Mouse (Mus musculus) neural tube, embryonic 11.5 days (tissue): ENCODE results near the gene Hils1. TPM values are rescaled to one million over a fixed set of nuclear protein-coding genes. Genes with fewer than 3 reads are reported as not detected.
A peak's percentile ranks its signal among the peaks of the same experiment; 100 is the strongest.

Experiments
- ATAC-seq: fragments of 200-750 bp; cut with Nextera tagmentation; 2 replicates; pipeline ENCODE4 v1.8.0; 2017; ENCODE audit warnings: moderate number of reproducible peaks, mild to moderate bottlenecking, moderate TSS enrichment, moderate library complexity; ENCODE audit not compliant: insufficient read depth, low FRiP score, low TSS enrichment
- DNase-seq: peaks from one replicate; pipeline ENCODE4 v3.0.0-alpha.2; 2015; ENCODE audit warnings: low spot score
- H3K27ac ChIP-seq: fragments of 300-500 bp; sonication (generic); 2 replicates; pipeline ENCODE4 v1.5.1; 2014; ENCODE audit warnings: low read depth, mild to moderate bottlenecking, low read length
- H3K27me3 ChIP-seq: fragments of 300-500 bp; sonication (generic); 2 replicates; pipeline ENCODE4 v1.6.1; 2014; ENCODE audit warnings: mild to moderate bottlenecking, low read length, mixed read lengths; ENCODE audit not compliant: control insufficient read depth, insufficient read depth
- H3K36me3 ChIP-seq: fragments of 300-500 bp; sonication (generic); 2 replicates; pipeline ENCODE4 v1.6.1; 2014; ENCODE audit warnings: mild to moderate bottlenecking, low read length, moderate library complexity, mixed read lengths; ENCODE audit not compliant: control insufficient read depth, insufficient read depth
- H3K4me1 ChIP-seq: fragments of 300-500 bp; sonication (generic); 2 replicates; pipeline ENCODE4 v1.6.1; 2014; ENCODE audit warnings: low read length, mixed read lengths; ENCODE audit not compliant: control insufficient read depth, insufficient read depth
- H3K4me2 ChIP-seq: fragments of 300-500 bp; sonication (generic); 2 replicates; pipeline ENCODE4 v1.6.1; 2014; ENCODE audit warnings: low read depth, mild to moderate bottlenecking, moderate library complexity
- H3K4me3 ChIP-seq: fragments of 300-500 bp; sonication (generic); 2 replicates; pipeline ENCODE4 v1.5.1; 2014; ENCODE audit warnings: low read depth, low read length
- H3K9ac ChIP-seq: fragments of 300-500 bp; sonication (generic); 2 replicates; pipeline ENCODE4 v1.6.1; 2014; ENCODE audit warnings: mild to moderate bottlenecking, low read length
- H3K9me3 ChIP-seq: fragments of 300-500 bp; sonication (generic); 2 replicates; pipeline ENCODE4 v1.6.1; 2016; ENCODE audit warnings: low read length; ENCODE audit not compliant: control insufficient read depth
- WGBS: fragments of 180-500 bp; shearing (Covaris S2); extraction: QIAGEN DNeasy Blood & Tissue Kit; methylation state at CpG from one replicate; pipeline ENCODE4 v1.1.7; 2014; 5-methylcytosine and 5-hydroxymethylcytosine counted together
- polyA plus RNA-seq: library from polyadenylated mRNA; unstranded; fragments of >200 nt; fragmentation: Nextera tagmentation; extraction: Ambion mirVana; gene quantifications from 2 replicates; pipeline ENCODE4 v1.2.1, GENCODE M21; 2014

The Hils1 gene
- polyA plus RNA-seq: not detected in 2 replicates

DNA sequence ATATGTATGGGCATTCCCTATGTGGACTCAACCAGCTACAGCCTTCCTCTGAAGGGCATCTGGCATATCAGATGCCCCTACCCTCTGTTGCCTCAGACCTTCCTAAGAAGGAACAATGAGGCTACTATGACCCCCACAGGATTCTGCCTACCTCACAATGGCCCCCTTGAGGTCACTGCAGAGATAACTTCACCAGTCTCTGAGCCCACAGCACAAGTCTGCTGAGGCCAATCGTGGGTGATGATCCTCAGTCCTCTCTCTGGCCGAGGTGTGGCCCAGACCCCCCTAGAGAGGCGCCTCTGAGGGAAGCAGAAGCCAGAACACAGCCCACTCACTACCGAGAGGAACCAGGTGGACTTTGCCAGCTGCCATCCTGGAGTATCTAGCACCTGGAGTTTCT is at the start of gene Hils1:
Hils1 (plus strand) TSS at position 175 of the 400 bp plus-strand sequence.
- H3K4me2 ChIP-seq: no peak within 1 kb of the TSS
- no peak within 1 kb of the TSS for H3K9ac ChIP-seq
- H3K36me3 ChIP-seq: no peaks in the 10 kb centered on the region
- no peak for ATAC-seq
- no peaks in the 10 kb centered on the region for H3K4me1 ChIP-seq
- H3K9me3 ChIP-seq: no peaks in the 10 kb centered on the region
- H3K27me3 ChIP-seq: no peaks in the 10 kb centered on the region
- DNase-seq: no peak
- WGBS: 49% methylated on average over 4 of the region's 4 CpGs
- H3K4me3 ChIP-seq: no peak within 1 kb of the TSS
- no peak within 1 kb of the TSS for H3K27ac ChIP-seq

GRCm38 (mm10) chr11:94917717-94918116 is 49.7 kb upstream of the Hils1 start:
- no peak for ATAC-seq
- no peak overlapping the region for H3K27ac ChIP-seq
- WGBS: 81% methylated on average over 6 of the region's 6 CpGs
- no peak overlapping the region for H3K9ac ChIP-seq
- no peaks in the 10 kb centered on the region for H3K36me3 ChIP-seq
- H3K9me3 ChIP-seq: no peaks in the 10 kb centered on the region
- H3K4me3 ChIP-seq: no peak overlapping the region
- no peaks in the 10 kb centered on the region for H3K27me3 ChIP-seq
- no peaks in the 10 kb centered on the region for H3K4me1 ChIP-seq
- DNase-seq: no peak
- H3K4me2 ChIP-seq: no peak overlapping the region

GRCm38 (mm10) chr11:94920996-94921401 is 46.4 kb upstream of the Hils1 start:
- Histone ChIP-seq H3K4me1 (no peaks in the 10 kb centered on the region), H3K27me3 (no peaks in the 10 kb centered on the region), H3K4me3 (no peak overlapping the region), H3K27ac (no peak overlapping the region), H3K36me3 (no peaks in the 10 kb centered on the region), H3K9me3 (no peaks in the 10 kb centered on the region), H3K9ac (no peak overlapping the region), H3K4me2 (no peak overlapping the region)
- WGBS: 41% methylated on average over 6 of the region's 6 CpGs
- no peak for ATAC-seq
- DNase-seq: no peak

DNA sequence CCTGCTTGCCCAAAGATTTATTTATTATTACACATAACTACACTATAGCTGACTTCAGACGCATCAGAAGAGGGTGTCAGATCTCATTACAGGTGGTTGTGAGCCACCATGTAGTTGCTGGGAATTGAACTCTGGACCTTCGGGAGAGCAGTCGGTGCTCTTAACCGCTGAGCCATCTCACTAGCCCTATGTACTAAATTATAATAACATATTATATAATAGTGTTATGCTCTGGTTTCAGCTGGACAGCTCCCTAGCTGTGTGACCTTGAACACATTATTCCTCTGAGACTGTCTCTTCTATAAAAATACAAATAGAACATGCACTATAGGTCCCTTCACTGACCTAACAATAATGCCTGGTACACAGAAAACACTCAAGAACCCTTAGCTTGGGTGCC is 42.4 kb upstream of the Hils1 start:
- peaks cover 12% of the 10 kb centered on the region for H3K4me1 ChIP-seq
- H3K27me3 ChIP-seq: no peaks in the 10 kb centered on the region
- no peak overlapping the region for H3K4me3 ChIP-seq
- H3K36me3 ChIP-seq: no peaks in the 10 kb centered on the region
- no peak for ATAC-seq
- no peak overlapping the region for H3K27ac ChIP-seq
- H3K4me2 ChIP-seq: no peak overlapping the region
- DNase-seq: no peak
- 96% methylated on average over 4 of the region's 4 CpGs for WGBS
- no peak overlapping the region for H3K9ac ChIP-seq
- H3K9me3 ChIP-seq: no peaks in the 10 kb centered on the region

DNA sequence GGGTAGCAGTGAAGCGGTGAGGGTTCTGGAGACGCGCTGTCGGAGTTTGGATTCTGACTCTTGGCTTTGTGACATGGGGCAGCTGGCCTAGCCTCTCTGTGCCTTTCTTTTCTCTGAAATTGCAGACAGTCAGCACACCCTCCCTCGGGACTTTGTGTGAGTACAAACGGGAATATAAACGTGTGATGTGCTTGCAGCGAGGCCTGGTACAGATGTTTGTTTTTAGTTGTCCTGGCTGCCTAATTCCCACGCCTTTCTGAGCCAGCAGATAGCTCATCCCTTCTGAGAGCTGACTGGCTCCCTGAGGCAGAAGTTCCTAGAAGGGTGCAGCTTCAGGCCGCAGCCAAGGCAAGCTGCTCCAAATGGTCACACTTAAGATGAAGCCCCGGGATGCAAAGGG is 41.0 kb upstream of the Hils1 start:
- no peaks in the 10 kb centered on the region for H3K9me3 ChIP-seq
- 69% methylated on average over 11 of the region's 11 CpGs for WGBS
- peaks cover 12% of the 10 kb centered on the region for H3K4me1 ChIP-seq
- no peak overlapping the region for H3K27ac ChIP-seq
- H3K27me3 ChIP-seq: no peaks in the 10 kb centered on the region
- no peak overlapping the region for H3K9ac ChIP-seq
- no peak overlapping the region for H3K4me2 ChIP-seq
- H3K36me3 ChIP-seq: no peaks in the 10 kb centered on the region
- DNase-seq: no peak
- no peak overlapping the region for H3K4me3 ChIP-seq
- ATAC-seq: no peak

DNA sequence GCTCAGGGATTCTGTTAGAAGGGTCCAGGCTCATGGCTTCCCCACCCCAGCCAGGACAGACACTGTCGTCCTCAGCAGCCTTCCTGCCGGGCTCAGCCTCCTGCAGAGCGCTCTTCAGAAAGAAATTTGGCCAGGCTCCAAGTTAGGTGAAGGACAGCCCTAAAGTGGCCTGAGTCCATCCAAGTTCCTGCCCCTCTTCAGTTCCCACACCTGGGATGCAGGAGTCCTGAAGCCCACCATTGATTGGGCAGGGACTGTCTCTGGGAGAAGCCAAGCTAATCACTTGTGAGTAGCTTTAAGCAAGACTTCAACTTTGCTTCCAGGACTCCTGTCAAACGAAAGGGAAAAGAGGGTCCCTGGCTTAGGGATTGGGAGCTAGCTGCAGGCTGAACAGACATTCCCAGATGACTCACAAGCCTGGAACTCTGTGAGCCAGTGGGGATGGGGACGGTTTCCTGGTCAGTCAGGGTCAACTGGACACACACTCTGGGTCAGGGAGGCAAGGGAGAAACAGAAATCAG is 39.6 kb upstream of the Hils1 start:
- peaks cover 12% of the 10 kb centered on the region for H3K4me1 ChIP-seq
- H3K4me3 ChIP-seq: no peak overlapping the region
- H3K4me2 ChIP-seq: no peak overlapping the region
- H3K27ac ChIP-seq: no peak overlapping the region
- WGBS: 28% methylated on average over 5 of the region's 5 CpGs
- H3K36me3 ChIP-seq: no peaks in the 10 kb centered on the region
- no peak overlapping the region for H3K9ac ChIP-seq
- ATAC-seq: no peak
- no peak for DNase-seq
- no peaks in the 10 kb centered on the region for H3K9me3 ChIP-seq
- no peaks in the 10 kb centered on the region for H3K27me3 ChIP-seq

DNA sequence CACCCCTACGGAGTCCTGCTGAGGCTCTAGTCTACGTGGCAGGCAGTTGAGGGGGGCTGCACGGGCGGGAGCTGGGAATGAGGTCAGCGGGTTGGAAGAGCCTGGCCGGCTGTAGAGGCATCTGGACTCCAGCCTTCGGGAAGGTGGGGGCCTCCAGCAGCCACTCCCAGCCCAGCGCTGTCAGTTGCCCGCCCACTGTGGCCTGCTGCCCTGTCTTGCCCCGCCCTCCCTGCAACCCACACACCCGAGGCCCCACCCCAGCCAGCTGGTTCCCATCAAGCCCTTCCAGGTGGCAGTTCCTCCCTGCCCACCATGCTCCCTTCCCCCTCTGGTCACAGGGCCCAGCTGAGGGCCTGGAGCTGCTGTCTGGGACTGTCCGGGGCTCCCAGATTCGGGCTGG is 38.6 kb upstream of the Hils1 start:
- H3K4me1 ChIP-seq: peaks cover 12% of the 10 kb centered on the region

GRCm38 (mm10) chr11:94929599-94929998 is 37.8 kb upstream of the Hils1 start:
- no peak for DNase-seq
- Histone ChIP-seq H3K27ac (no peak overlapping the region), H3K4me2 (no peak overlapping the region), H3K9me3 (no peaks in the 10 kb centered on the region), H3K9ac (no peak overlapping the region), H3K27me3 (peaks cover 7% of the 10 kb centered on the region; the same call in 1 of the 2 replicates), H3K4me1 (peaks cover 12% of the 10 kb centered on the region), H3K4me3 (no peak overlapping the region), H3K36me3 (no peaks in the 10 kb centered on the region)
- no peak for ATAC-seq
- WGBS: 41% methylated on average over 9 of the region's 9 CpGs

More for the DNA sequence above, 38.6 kb upstream of the Hils1 start:
- Histone ChIP-seq H3K9ac (peak overlapping the region; percentile 14), H3K27ac (peak overlapping the region; percentile 72), H3K9me3 (no peaks in the 10 kb centered on the region), H3K4me2 (peak overlapping the region; percentile 16; the same call in 1 of the 2 replicates), H3K27me3 (peaks cover 3% of the 10 kb centered on the region; the same call in 1 of the 2 replicates), H3K4me3 (no peak overlapping the region), H3K36me3 (no peaks in the 10 kb centered on the region)
- WGBS: 5% methylated on average over 12 of the region's 13 CpGs
- DNase-seq: peak; percentile 85
- ATAC-seq: peak; percentile 82

DNA sequence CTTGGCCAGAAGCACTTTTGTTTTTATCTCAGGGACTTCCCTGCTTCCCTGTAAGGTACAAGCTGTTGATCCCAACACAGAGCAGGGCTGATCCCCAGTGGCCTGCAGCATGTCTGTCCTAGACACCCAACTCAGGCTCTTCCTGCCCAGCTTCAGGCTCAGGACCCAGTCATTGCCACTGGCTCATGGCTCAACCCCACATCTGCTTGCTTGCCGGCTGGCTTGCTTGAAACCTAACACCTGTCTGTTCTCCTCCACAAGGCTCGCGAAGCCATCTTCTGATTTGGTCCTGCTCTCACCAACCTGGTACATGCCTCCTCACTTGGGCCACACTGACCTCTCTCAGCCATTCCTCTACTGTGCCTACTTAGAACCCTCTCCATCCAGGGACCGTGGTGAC is 37.2 kb upstream of the Hils1 start:
- Histone ChIP-seq H3K9me3 (no peaks in the 10 kb centered on the region), H3K27me3 (peaks cover 10% of the 10 kb centered on the region), H3K36me3 (no peaks in the 10 kb centered on the region), H3K4me3 (no peak overlapping the region), H3K4me1 (peaks cover 12% of the 10 kb centered on the region), H3K9ac (no peak overlapping the region), H3K27ac (0 out of 2 replicates have a peak overlapping the region, but pooled peaks have one; percentile 34), H3K4me2 (no peak overlapping the region)
- ATAC-seq: no peak
- no peak for DNase-seq
- WGBS: 46% methylated on average over 4 of the region's 4 CpGs
